Mouse (Mus musculus) liver, postnatal 0 days (tissue): ENCODE measurements around the gene Slc38a4. TPM values are rescaled to one million over a fixed set of nuclear protein-coding genes. Genes with fewer than 3 reads are reported as not detected.

Experiments used
- ATAC-seq: fragments of 200-750 bp; cut with Nextera tagmentation; 2 replicates; pipeline ENCODE4 v1.8.0; 2017; ENCODE audit warnings: mild to moderate bottlenecking, moderate library complexity
- DNase-seq: peaks from one replicate; pipeline ENCODE4 v3.0.0-alpha.2; 2016
- H3K27ac ChIP-seq: fragments of 300-500 bp; sonication (generic); 2 replicates; pipeline ENCODE4 v1.5.1; 2014; ENCODE audit warnings: antibody characterized with exemption, moderate library complexity, mild to moderate bottlenecking, low read depth
- H3K27me3 ChIP-seq: fragments of 300-500 bp; sonication (generic); 2 replicates; pipeline ENCODE4 v1.6.1; 2014; ENCODE audit warnings: low read length, control low read depth, mixed read lengths; ENCODE audit not compliant: insufficient read depth
- H3K36me3 ChIP-seq: fragments of 300-500 bp; sonication (generic); replicated peaks from 2 replicates; pipeline ENCODE4 v1.6.1; 2014; ENCODE audit warnings: mild to moderate bottlenecking, control low read depth, low read length, moderate library complexity, mixed read lengths; ENCODE audit not compliant: insufficient read depth
- H3K4me1 ChIP-seq: fragments of 300-500 bp; sonication (generic); 2 replicates; pipeline ENCODE4 v1.6.1; 2014; ENCODE audit warnings: antibody characterized with exemption, mild to moderate bottlenecking, control low read depth; ENCODE audit not compliant: insufficient read depth
- H3K4me2 ChIP-seq: fragments of 300-500 bp; sonication (generic); 2 replicates; pipeline ENCODE4 v1.6.1; 2014; ENCODE audit warnings: low read depth, mild to moderate bottlenecking, low read length, moderate library complexity, mixed read lengths
- H3K4me3 ChIP-seq: fragments of 300-500 bp; sonication (generic); 2 replicates; pipeline ENCODE4 v1.5.1; 2014; ENCODE audit warnings: low read depth, low read length
- H3K9ac ChIP-seq: fragments of 300-500 bp; sonication (generic); replicated peaks from 2 replicates; pipeline ENCODE4 v1.6.1; 2014; ENCODE audit warnings: mild to moderate bottlenecking, moderate library complexity
- H3K9me3 ChIP-seq: fragments of 300-500 bp; sonication (generic); 2 replicates; pipeline ENCODE4 v1.6.1; 2016; ENCODE audit warnings: mild to moderate bottlenecking, control low read depth, low read length, mixed read lengths
- CTCF ChIP-seq: sonication (generic); IDR thresholded peaks from 2 replicates; pipeline ENCODE4 v1.5.1; 2016; ENCODE audit warnings: antibody characterized with exemption, low read depth
- EP300 ChIP-seq: IDR thresholded peaks from 2 replicates; pipeline ENCODE4 v1.6.1; 2016; ENCODE audit warnings: antibody characterized with exemption, low read depth, mild to moderate bottlenecking
- WGBS: fragments of 180-500 bp; shearing (Covaris S2); extraction: QIAGEN DNeasy Blood & Tissue Kit; methylation state at CpG from one replicate; pipeline ENCODE4 v1.1.7; 2014; ENCODE audit not compliant: insufficient replicate concordance; 5-methylcytosine and 5-hydroxymethylcytosine counted together
- polyA plus RNA-seq: library from polyadenylated mRNA; unstranded; fragments of >200 nt; fragmentation: Nextera tagmentation; extraction: Ambion mirVana; gene quantifications from 2 replicates; pipeline ENCODE4 v1.2.1, GENCODE M21; 2015

Slc38a4 gene
- polyA plus RNA-seq, 1 experiment from 2014 or later: 295 TPM

DNA sequence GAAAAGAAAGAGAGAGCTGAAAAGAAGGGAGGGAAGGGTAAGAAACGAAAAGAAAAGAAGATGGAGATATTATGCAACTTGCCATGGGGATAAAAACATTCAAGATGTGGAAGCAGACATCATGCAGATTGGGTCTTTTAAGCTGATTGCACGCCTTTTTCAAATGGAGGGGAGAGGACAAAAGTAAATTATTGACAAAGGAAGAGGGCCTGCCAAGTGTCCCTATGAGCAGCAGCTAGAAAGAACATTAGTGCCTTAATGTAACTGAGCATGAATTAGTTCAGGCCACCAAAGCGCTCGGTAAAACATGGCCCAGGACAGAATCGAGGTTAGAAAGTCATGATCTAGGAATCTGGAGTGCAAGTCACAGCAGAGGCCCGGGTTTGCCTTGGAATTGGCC lies 35.5 kb downstream of the Slc38a4 start:
- DNase-seq: no peak
- Histone ChIP-seq H3K9ac (no peak overlapping the region), H3K4me2 (peak overlapping the region; percentile 53; the same call in 1 of the 2 replicates), H3K4me3 (peak overlapping the region; percentile 45; the same call in 1 of the 2 replicates), H3K9me3 (no peaks in the 10 kb centered on the region), H3K27ac (peak overlapping the region; percentile 92), H3K27me3 (no peaks in the 10 kb centered on the region), H3K4me1 (no peaks in the 10 kb centered on the region), H3K36me3 (peaks cover 5% of the 10 kb centered on the region; the same call in 1 of the 2 replicates)
- ATAC-seq: peak; percentile 37; the same call in 1 of the 2 replicates
- no peak for TF ChIP-seq EP300
- TF ChIP-seq CTCF: no peak
- 66% methylated on average over 6 of the region's 6 CpGs for WGBS

DNA sequence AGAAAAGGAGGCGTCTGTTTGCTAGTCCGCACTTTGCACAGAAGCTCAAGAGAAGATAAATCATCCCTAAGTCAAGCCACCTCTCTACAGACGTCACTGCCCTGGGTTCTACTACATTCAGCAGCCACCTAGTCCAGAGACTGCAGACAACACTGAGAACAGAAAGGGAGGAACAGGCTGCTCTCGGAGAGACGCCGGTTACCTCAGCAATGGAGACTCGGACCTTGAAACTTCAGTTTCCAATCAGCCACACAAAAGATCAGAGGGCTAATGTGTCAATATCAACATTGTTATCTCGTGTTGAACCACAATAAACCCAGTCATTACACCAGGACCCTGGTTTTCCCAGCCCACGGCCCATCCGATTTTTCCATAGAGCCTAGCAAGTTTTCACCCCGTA lies 36.4 kb downstream of the Slc38a4 start:
- peak overlapping the region; percentile 92 for H3K27ac ChIP-seq
- peak overlapping the region; percentile 53 for H3K4me2 ChIP-seq
- no peak for DNase-seq
- peak; percentile 66 for ATAC-seq
- no peaks in the 10 kb centered on the region for H3K9me3 ChIP-seq
- WGBS: 61% methylated on average over 11 of the region's 11 CpGs
- peak overlapping the region; percentile 45 for H3K4me3 ChIP-seq
- peaks cover 5% of the 10 kb centered on the region; the same call in 1 of the 2 replicates for H3K36me3 ChIP-seq
- TF ChIP-seq EP300: no peak
- no peak for TF ChIP-seq CTCF
- H3K4me1 ChIP-seq: no peaks in the 10 kb centered on the region
- H3K9ac ChIP-seq: peak overlapping the region; percentile 64
- no peaks in the 10 kb centered on the region for H3K27me3 ChIP-seq

DNA sequence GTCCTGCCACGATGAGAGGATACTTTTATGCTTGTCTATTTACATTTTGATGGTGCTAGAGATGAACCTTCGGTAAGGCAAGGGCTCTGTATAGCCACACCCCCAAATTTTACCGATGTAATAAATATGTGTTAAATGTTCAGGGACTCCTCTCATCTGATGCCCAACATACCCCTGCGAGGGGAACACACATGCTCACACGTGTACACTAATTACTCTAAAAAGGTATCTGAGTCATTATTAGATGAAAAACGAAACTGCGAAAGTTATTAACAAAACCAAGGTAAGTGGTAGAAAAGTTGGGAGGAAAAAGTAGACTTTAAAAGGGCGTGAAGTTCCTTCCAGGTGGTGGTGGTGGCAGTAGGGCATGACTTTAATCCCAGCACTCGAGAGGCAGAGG lies 38.6 kb downstream of the Slc38a4 start:
- no peaks in the 10 kb centered on the region for H3K27me3 ChIP-seq
- WGBS: 83% methylated on average over 9 of the region's 9 CpGs
- peaks cover 12% of the 10 kb centered on the region for H3K36me3 ChIP-seq
- ATAC-seq: no peak
- H3K9ac ChIP-seq: no peak overlapping the region
- no peaks in the 10 kb centered on the region for H3K4me1 ChIP-seq
- H3K9me3 ChIP-seq: no peaks in the 10 kb centered on the region
- H3K4me3 ChIP-seq: no peak overlapping the region
- H3K27ac ChIP-seq: no peak overlapping the region
- H3K4me2 ChIP-seq: peak overlapping the region; percentile 53; the same call in 1 of the 2 replicates
- no peak for TF ChIP-seq CTCF
- TF ChIP-seq EP300: no peak
- DNase-seq: no peak

DNA sequence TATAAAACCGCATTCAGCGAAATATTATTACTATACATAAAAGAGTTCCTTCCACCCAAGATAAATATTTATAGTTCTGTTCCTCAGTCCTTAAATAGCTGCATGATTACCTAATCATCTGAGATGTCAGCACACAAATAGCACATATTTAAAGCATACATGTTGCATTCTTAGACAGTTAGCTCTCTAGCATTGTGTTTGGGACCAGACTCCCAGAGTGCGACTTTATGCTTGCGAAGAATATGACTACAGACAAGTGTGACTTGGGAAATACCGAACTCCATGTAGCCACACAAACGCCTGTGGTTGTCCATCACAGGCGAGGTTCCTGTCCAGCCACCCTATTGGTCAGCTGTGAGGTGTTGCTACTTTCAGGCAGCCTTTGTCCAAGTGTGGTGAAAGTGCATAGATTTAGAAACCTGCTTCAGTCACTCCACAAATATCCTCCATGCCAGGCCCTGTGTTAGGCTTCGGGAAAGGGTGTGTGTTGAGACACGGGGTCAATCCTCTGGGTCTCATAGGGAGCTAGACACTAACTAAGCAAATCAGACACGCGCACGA lies 40.6 kb downstream of the Slc38a4 start:
- Histone ChIP-seq H3K27me3 (no peaks in the 10 kb centered on the region), H3K9me3 (no peaks in the 10 kb centered on the region), H3K27ac (no peak overlapping the region; the same call in 1 of the 2 replicates), H3K9ac (no peak overlapping the region), H3K4me2 (no peak overlapping the region), H3K4me1 (no peaks in the 10 kb centered on the region; the same call in 1 of the 2 replicates), H3K36me3 (peaks cover 20% of the 10 kb centered on the region), H3K4me3 (no peak overlapping the region)
- DNase-seq (no peak), ATAC-seq (peak; percentile 46)
- WGBS: 82% methylated on average over 12 of the region's 12 CpGs
- TF ChIP-seq EP300 (no peak), CTCF (no peak)

DNA sequence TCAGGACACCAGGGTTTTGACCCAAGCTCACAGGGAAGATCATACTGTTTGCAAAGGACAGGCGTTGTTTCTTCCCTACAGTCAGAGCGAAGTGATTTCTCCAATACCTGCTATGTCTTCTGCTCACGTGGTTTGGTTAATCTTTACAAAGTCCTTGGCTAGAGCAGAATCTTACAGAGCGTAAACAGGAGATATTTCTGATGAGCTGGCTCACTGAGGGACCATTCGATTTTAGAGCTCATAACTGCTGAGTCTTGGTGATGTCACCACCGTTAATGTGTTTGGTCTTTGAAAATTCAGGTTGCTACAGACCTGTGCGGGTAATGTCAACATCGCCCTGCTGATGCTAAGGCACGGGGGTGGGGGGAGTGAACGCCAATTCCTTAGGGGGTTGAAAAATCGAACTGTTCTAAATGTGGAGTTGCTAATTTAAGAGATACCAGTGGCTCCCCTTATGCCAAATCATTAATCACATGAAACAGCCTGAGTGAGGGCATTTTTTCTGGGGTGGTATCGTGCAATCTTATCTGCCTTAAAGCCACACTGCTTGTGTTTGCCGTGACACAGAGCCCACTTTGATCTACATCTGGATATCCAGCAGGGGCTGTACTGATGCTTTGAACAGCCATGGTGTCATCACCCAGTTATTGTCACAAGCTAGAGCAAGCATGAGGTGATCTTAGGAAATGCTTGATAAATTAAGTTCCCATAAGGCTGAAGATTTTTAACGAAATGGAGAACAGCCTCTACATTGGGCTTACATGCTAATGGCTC lies 44.0 kb downstream of the Slc38a4 start:
- H3K9me3 ChIP-seq: no peaks in the 10 kb centered on the region
- no peak for DNase-seq
- peak overlapping the region; percentile 64 for H3K27ac ChIP-seq
- peak; percentile 82 for ATAC-seq
- peak; percentile 51 for TF ChIP-seq EP300
- no peak for TF ChIP-seq CTCF
- H3K4me2 ChIP-seq: no peak overlapping the region
- no peaks in the 10 kb centered on the region for H3K27me3 ChIP-seq
- H3K4me1 ChIP-seq: no peaks in the 10 kb centered on the region; the same call in 1 of the 2 replicates
- WGBS: 57% methylated on average over 14 of the region's 14 CpGs
- H3K4me3 ChIP-seq: no peak overlapping the region
- peaks cover 30% of the 10 kb centered on the region for H3K36me3 ChIP-seq
- no peak overlapping the region for H3K9ac ChIP-seq

DNA sequence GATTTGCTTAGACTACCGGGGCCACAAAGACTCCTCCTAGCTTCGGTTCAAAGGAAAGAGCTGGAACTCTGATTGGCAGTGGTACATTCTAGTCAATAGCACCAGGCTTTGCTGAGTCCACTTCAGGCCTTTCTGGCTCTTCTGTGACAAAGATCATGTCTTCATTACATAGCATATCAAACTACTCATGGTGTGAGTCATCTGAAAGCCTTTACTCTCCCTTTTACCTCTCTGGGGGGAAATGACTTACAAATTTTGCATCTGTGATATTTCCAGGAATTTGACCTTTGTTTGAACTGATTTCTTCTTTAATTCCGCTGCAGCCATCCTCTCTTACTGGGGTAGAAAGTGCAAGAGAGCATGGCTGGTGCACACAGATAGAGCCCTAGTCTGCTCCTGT lies 46.5 kb downstream of the Slc38a4 start:
- 79% methylated on average over 3 of the region's 3 CpGs for WGBS
- Histone ChIP-seq H3K4me3 (no peak overlapping the region), H3K36me3 (peaks cover 24% of the 10 kb centered on the region), H3K27me3 (no peaks in the 10 kb centered on the region), H3K27ac (no peak overlapping the region), H3K9me3 (no peaks in the 10 kb centered on the region), H3K4me2 (no peak overlapping the region), H3K4me1 (peaks cover 9% of the 10 kb centered on the region), H3K9ac (no peak overlapping the region)
- DNase-seq (no peak), ATAC-seq (no peak)
- TF ChIP-seq CTCF: no peak
- TF ChIP-seq EP300: no peak
